Mouse (Mus musculus) embryonic facial prominence, embryonic 10.5 days (tissue): ENCODE data around the gene Cdkl5. TPM values are rescaled to one million over a fixed set of nuclear protein-coding genes. Genes with fewer than 3 reads are reported as not detected.
"Not testable (repeated sequence)": the region's sequence is repeated elsewhere in the genome, so short reads cannot be mapped to it uniquely, and the experiment has no call there.

Source experiments
- DNase-seq: peaks from one replicate; pipeline ENCODE4 v3.0.0-alpha.2; 2017; ENCODE audit warnings: low spot score
- H3K27ac ChIP-seq: fragments of 300-500 bp; sonication (generic); replicated peaks from 2 replicates; pipeline ENCODE4 v1.5.1; 2016; ENCODE audit warnings: mild to moderate bottlenecking
- H3K27me3 ChIP-seq: fragments of 300-500 bp; sonication (generic); replicated peaks from 2 replicates; pipeline ENCODE4 v1.6.1; 2016; ENCODE audit warnings: low read depth, mild to moderate bottlenecking; ENCODE audit not compliant: poor library complexity, severe bottlenecking
- H3K36me3 ChIP-seq: fragments of 300-500 bp; sonication (generic); replicated peaks from 2 replicates; pipeline ENCODE4 v1.6.1; 2016; ENCODE audit warnings: mild to moderate bottlenecking, moderate library complexity
- H3K4me1 ChIP-seq: fragments of 300-500 bp; sonication (generic); 2 replicates; pipeline ENCODE4 v1.6.1; 2016
- H3K4me3 ChIP-seq: fragments of 300-500 bp; sonication (generic); 2 replicates; pipeline ENCODE4 v1.5.1; 2016; ENCODE audit warnings: mild to moderate bottlenecking, moderate library complexity
- H3K9me3 ChIP-seq: fragments of 300-500 bp; sonication (generic); 2 replicates; pipeline ENCODE4 v1.6.1; 2016; ENCODE audit warnings: mild to moderate bottlenecking
- WGBS: fragments of 180-500 bp; shearing (Covaris S2); methylation state at CpG from one replicate; pipeline ENCODE4 v1.1.7; 2016; 5-methylcytosine and 5-hydroxymethylcytosine counted together
- polyA plus RNA-seq: library from polyadenylated mRNA; unstranded; fragments of >200 nt; fragmentation: Nextera tagmentation; extraction: Ambion mirVana; gene quantifications from 2 replicates; pipeline ENCODE4 v1.2.1, GENCODE M21; 2016

The Cdkl5 gene
- polyA plus RNA-seq, 1 experiment from 2014 or later = 1.7 TPM

GRCm38 (mm10) chrX:160905041-160905678 lies 89.3 kb downstream of the Cdkl5 start:
- 61% methylated on average over 2 of the region's 2 CpGs for WGBS

GRCm38 (mm10) chrX:160901118-160901517 lies 93.4 kb downstream of the Cdkl5 start:
- Histone ChIP-seq H3K27me3 (peaks cover 85% of the 10 kb centered on the region), H3K9me3 (no peaks in the 10 kb centered on the region), H3K27ac (no peak overlapping the region), H3K36me3 (no peaks in the 10 kb centered on the region), H3K4me3 (no peak overlapping the region), H3K4me1 (no peaks in the 10 kb centered on the region)
- 95% methylated on average over 2 of the region's 2 CpGs for WGBS
- no peak for DNase-seq

More at GRCm38 (mm10) chrX:160905041-160905678, 89.3 kb downstream of the Cdkl5 start:
- no peaks in the 10 kb centered on the region for H3K9me3 ChIP-seq
- peaks cover 81% of the 10 kb centered on the region for H3K27me3 ChIP-seq
- no peaks in the 10 kb centered on the region for H3K4me1 ChIP-seq
- no peak overlapping the region for H3K27ac ChIP-seq
- no peaks in the 10 kb centered on the region for H3K36me3 ChIP-seq
- no peak for DNase-seq
- no peak overlapping the region for H3K4me3 ChIP-seq

GRCm38 (mm10) chrX:160892077-160892476 lies 102.4 kb downstream of the Cdkl5 start:
- 47% methylated on average over 1 of the region's 1 CpGs for WGBS
- Histone ChIP-seq H3K36me3 (no peaks in the 10 kb centered on the region), H3K27ac (no peak overlapping the region), H3K9me3 (no peaks in the 10 kb centered on the region), H3K4me1 (no peaks in the 10 kb centered on the region), H3K27me3 (peaks cover 88% of the 10 kb centered on the region), H3K4me3 (no peak overlapping the region)
- DNase-seq = no peak

- H3K27ac ChIP-seq = no peak overlapping the region
- H3K4me1 ChIP-seq = no peaks in the 10 kb centered on the region
- no peak overlapping the region for H3K4me3 ChIP-seq
- 83% methylated on average over 2 of the region's 2 CpGs for WGBS
- H3K9me3 ChIP-seq = no peaks in the 10 kb centered on the region
- H3K27me3 ChIP-seq = peaks cover 94% of the 10 kb centered on the region
- DNase-seq = no peak
- H3K36me3 ChIP-seq = no peaks in the 10 kb centered on the region
Measured at GRCm38 (mm10) chrX:160886301-160886700, 108.2 kb downstream of the Cdkl5 start.

- 92% methylated on average over 4 of the region's 4 CpGs for WGBS
- Histone ChIP-seq H3K4me3 (no peak overlapping the region), H3K9me3 (no peaks in the 10 kb centered on the region), H3K27ac (no peak overlapping the region), H3K4me1 (no peaks in the 10 kb centered on the region), H3K36me3 (no peaks in the 10 kb centered on the region), H3K27me3 (peaks cover 87% of the 10 kb centered on the region)
- DNase-seq = no peak
Measured at GRCm38 (mm10) chrX:160866576-160866975, 127.9 kb downstream of the Cdkl5 start.

GRCm38 (mm10) chrX:160865022-160865421 lies 129.5 kb downstream of the Cdkl5 start:
- WGBS = 71% methylated on average over 4 of the region's 4 CpGs
- no peaks in the 10 kb centered on the region for H3K36me3 ChIP-seq
- no peaks in the 10 kb centered on the region for H3K9me3 ChIP-seq
- no peak overlapping the region for H3K27ac ChIP-seq
- H3K4me1 ChIP-seq = no peaks in the 10 kb centered on the region
- H3K27me3 ChIP-seq = peaks cover 81% of the 10 kb centered on the region
- H3K4me3 ChIP-seq = no peak overlapping the region
- DNase-seq = no peak

- H3K27me3 ChIP-seq = peaks cover 81% of the 10 kb centered on the region
- no peak for DNase-seq
- H3K36me3 ChIP-seq = no peaks in the 10 kb centered on the region
- no peaks in the 10 kb centered on the region for H3K4me1 ChIP-seq
- H3K4me3 ChIP-seq = no peak overlapping the region
- no peaks in the 10 kb centered on the region for H3K9me3 ChIP-seq
- 81% methylated on average over 4 of the region's 4 CpGs for WGBS
- H3K27ac ChIP-seq = no peak overlapping the region
Measured at GRCm38 (mm10) chrX:160863689-160864383, 130.7 kb downstream of the Cdkl5 start.

GRCm38 (mm10) chrX:160808226-160808625 lies 186.3 kb downstream of the Cdkl5 start:
- Histone ChIP-seq H3K4me3 (no peak overlapping the region), H3K9me3 (no peaks in the 10 kb centered on the region), H3K27ac (no peak overlapping the region), H3K4me1 (no peaks in the 10 kb centered on the region), H3K36me3 (no peaks in the 10 kb centered on the region), H3K27me3 (peaks cover 95% of the 10 kb centered on the region)
- DNase-seq = no peak
- WGBS = 84% methylated on average over 7 of the region's 7 CpGs

- H3K27me3 ChIP-seq = peaks cover 95% of the 10 kb centered on the region
- no peak overlapping the region for H3K27ac ChIP-seq
- WGBS = 88% methylated on average over 4 of the region's 4 CpGs
- H3K36me3 ChIP-seq = no peaks in the 10 kb centered on the region
- no peak for DNase-seq
- H3K9me3 ChIP-seq = no peaks in the 10 kb centered on the region
- H3K4me1 ChIP-seq = no peaks in the 10 kb centered on the region
- no peak overlapping the region for H3K4me3 ChIP-seq
Measured at GRCm38 (mm10) chrX:160804409-160805150, 189.9 kb downstream of the Cdkl5 start.

- DNase-seq = no peak
- Histone ChIP-seq H3K27me3 (peaks cover 93% of the 10 kb centered on the region), H3K4me1 (no peaks in the 10 kb centered on the region), H3K4me3 (no peak overlapping the region), H3K36me3 (no peaks in the 10 kb centered on the region), H3K9me3 (no peaks in the 10 kb centered on the region), H3K27ac (no peak overlapping the region)
- 89% methylated on average over 4 of the region's 4 CpGs for WGBS
Measured at GRCm38 (mm10) chrX:160794920-160795319, 199.6 kb downstream of the Cdkl5 start.

GRCm38 (mm10) chrX:160782276-160782675 lies 212.2 kb downstream of the Cdkl5 start:
- Histone ChIP-seq H3K4me3 (no peak overlapping the region), H3K27ac (no peak overlapping the region), H3K4me1 (no peaks in the 10 kb centered on the region), H3K27me3 (peaks cover 82% of the 10 kb centered on the region), H3K9me3 (no peaks in the 10 kb centered on the region), H3K36me3 (no peaks in the 10 kb centered on the region)
- no peak for DNase-seq
- WGBS = 73% methylated on average over 5 of the region's 5 CpGs

- Histone ChIP-seq H3K4me3 (no peak overlapping the region), H3K4me1 (no peaks in the 10 kb centered on the region), H3K27ac (no peak overlapping the region), H3K36me3 (no peaks in the 10 kb centered on the region), H3K9me3 (no peaks in the 10 kb centered on the region), H3K27me3 (peaks cover 87% of the 10 kb centered on the region)
- 25% methylated on average over 1 of the region's 1 CpGs for WGBS
- DNase-seq = no peak
Measured at GRCm38 (mm10) chrX:160773033-160773432, 221.5 kb downstream of the Cdkl5 start.

GRCm38 (mm10) chrX:160769622-160770021 lies 224.9 kb downstream of the Cdkl5 start:
- not testable (repeated sequence) for H3K9me3 ChIP-seq, DNase-seq, H3K4me3 ChIP-seq, H3K36me3 ChIP-seq, H3K4me1 ChIP-seq, H3K27ac ChIP-seq
- WGBS = 79% methylated on average over 5 of the region's 5 CpGs
- H3K27me3 ChIP-seq = peaks cover 94% of the 10 kb centered on the region
